Mouse (Mus musculus) spleen, adult 2 months (tissue): ENCODE measurements around the gene Chsy1.

ENCODE experiments used
- CTCF ChIP-seq: fragments of 200-500 bp; IDR thresholded peaks from 2 replicates; pipeline ENCODE4 v1.5.1; 2011; ENCODE audit warnings: mild to moderate bottlenecking, inconsistent platforms; ENCODE audit not compliant: insufficient read depth, insufficient read length, insufficient replicate concordance; ENCODE audit errors: extremely low read depth
- POLR2A ChIP-seq: fragments of 200-500 bp; IDR thresholded peaks from 2 replicates; pipeline ENCODE4 v1.6.1; 2011; ENCODE audit warnings: low read depth, low read length, inconsistent platforms

DNA sequence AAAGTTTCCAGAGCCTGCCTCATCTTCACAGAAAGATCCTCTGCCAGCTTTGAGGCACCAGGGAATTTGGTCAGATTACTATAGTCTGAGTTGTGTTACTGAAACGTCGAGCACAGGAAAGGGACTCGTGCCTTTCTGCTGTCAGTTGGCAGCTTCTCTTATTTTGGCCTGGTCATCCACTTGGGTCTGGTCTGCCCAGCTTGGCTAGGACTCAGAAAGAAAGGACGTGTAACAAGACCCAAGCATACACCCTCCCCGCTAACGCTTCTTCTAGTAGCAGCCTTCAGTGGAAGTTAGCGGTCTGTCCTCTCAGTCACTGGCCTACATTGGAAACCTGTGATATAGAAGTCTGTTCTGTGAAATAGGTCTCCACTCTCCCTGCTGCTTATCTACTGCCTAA is 24.8 kb upstream of the Chsy1 start:
- TF ChIP-seq CTCF: no peak
- no peak for TF ChIP-seq POLR2A
